Comparison of ENCODE assay signal across 11 mouse cellular contexts in the genomic region with DNA sequence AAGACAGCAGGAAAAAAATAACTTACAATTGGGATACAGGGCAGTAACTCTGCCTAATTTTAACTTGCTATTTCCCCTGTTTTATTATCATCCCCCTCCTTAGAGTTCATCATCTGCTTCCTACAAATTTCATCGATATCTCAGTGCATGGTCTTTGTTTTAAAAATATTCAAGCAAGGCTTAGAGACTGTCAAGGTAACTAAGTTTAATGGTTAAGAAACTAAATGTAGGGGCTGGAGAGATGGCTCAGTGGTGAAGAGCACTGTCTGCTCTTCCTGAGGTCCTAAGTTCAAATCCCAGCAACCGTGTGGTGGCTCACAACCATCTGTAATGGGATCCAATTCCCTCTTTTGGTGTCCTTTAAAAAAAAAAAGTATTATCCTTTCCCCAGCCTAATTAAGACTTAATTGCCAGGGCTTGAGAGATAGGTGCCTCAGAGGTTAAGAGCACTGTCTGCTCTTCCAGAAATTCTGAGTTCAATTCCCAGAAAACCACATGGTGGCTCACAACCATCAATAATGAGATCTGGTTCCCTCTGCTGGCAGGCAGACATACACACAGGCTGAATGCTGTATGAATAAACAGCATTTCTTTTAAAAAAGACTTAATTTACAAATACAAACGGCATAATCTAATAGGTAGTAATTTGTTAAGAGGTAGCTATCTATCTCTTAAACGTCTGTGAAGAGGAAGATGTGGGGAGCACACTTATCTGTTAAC. TPM values are rescaled to one million over a fixed set of nuclear protein-coding genes. Genes with fewer than 3 reads are reported as not detected.
DNase-seq lines count a peak whose midpoint lies in the region; ATAC-seq and TF ChIP-seq lines count a peak whose summit lies in the region.
"Had no signal": no experiment of that assay in that cellular context is flagged by ENCODE, and none has a peak within 500 bp of the region (broad histone marks: within the 10 kb centered on the region; RNA-seq: fewer than 3 reads in every experiment).

No protein-coding gene starts in this region.

- no peaks in the 10 kb centered on the region for H3K27me3 ChIP-seq in heart, postnatal 0 days (ENCODE audit: control insufficient read depth, insufficient read depth, low read length)
- no peaks in the 10 kb centered on the region for H3K27me3 ChIP-seq in heart, embryonic 11.5 days (ENCODE audit: control insufficient read depth, insufficient read depth, low read length)
- H3K27me3 ChIP-seq in megakaryocyte, embryonic 14.5 days (replicated peaks) = no peaks in the 10 kb centered on the region

- H3K9me3 ChIP-seq in heart, postnatal 0 days (replicated peaks; ENCODE audit: control insufficient read depth, low read length) = no peaks in the 10 kb centered on the region
- H3K9me3 ChIP-seq in heart, embryonic 11.5 days (replicated peaks; ENCODE audit: control insufficient read depth, low read length) = no peaks in the 10 kb centered on the region
- H3K9me3 ChIP-seq in megakaryocyte, embryonic 14.5 days = no peaks in the 10 kb centered on the region

- TF ChIP-seq EP300 in heart, postnatal 0 days (IDR thresholded peaks at IDR 0.05; ENCODE audit: low read depth) = no peak

- no peaks in the 10 kb centered on the region for H3K36me3 ChIP-seq in heart, postnatal 0 days (replicated peaks; ENCODE audit: control insufficient read depth, insufficient read depth, low read length)
- no peaks in the 10 kb centered on the region for H3K36me3 ChIP-seq in heart, embryonic 11.5 days (ENCODE audit: control insufficient read depth, insufficient read depth, low read length)
- peaks cover 15% of the 10 kb centered on the region for H3K36me3 ChIP-seq in megakaryocyte, embryonic 14.5 days (replicated peaks; ENCODE audit: low read length)

- DNase-seq in heart, postnatal 0 days (ENCODE audit: low spot score) = no peak
- DNase-seq in R1 (ENCODE audit: low read depth, low spot score) = peak; percentile 78
- peak; percentile 49 for DNase-seq in retina, embryonic 14.5 days (ENCODE audit: low spot score)
- DNase-seq in urinary bladder, adult 18-20 months (ENCODE audit: low spot score in 2 of 2) = no peak
- no peak for DNase-seq in frontal cortex, postnatal 10 days (ENCODE audit: low spot score in 2 of 2)
- DNase-seq: adrenal gland, adult 8-10 months had no signal

- 60% methylated on average over 4 of the region's 4 CpGs for WGBS in heart, postnatal 0 days
- WGBS in heart, embryonic 11.5 days (ENCODE audit: insufficient replicate concordance) = 60% methylated on average over 4 of the region's 4 CpGs

- H3K27ac ChIP-seq in heart, postnatal 0 days (ENCODE audit: low read depth) = no peak overlapping the region
- H3K27ac ChIP-seq in heart, embryonic 11.5 days (ENCODE audit: low read depth, low read length) = no peak overlapping the region

- no peaks in the 10 kb centered on the region for H3K4me1 ChIP-seq in heart, postnatal 0 days (ENCODE audit: control insufficient read depth, insufficient read depth)
- no peaks in the 10 kb centered on the region for H3K4me1 ChIP-seq in heart, embryonic 11.5 days (ENCODE audit: control insufficient read depth, insufficient read depth, low read length)
- peaks cover 36% of the 10 kb centered on the region for H3K4me1 ChIP-seq in megakaryocyte, embryonic 14.5 days

- no peak overlapping the region for H3K9ac ChIP-seq in heart, postnatal 0 days (replicated peaks; ENCODE audit: low read depth, low read length)
- H3K9ac ChIP-seq in heart, embryonic 11.5 days (ENCODE audit: low read depth, low read length) = no peak overlapping the region

- no peak overlapping the region for H3K4me2 ChIP-seq in heart, postnatal 0 days (ENCODE audit: low read depth, low read length)
- H3K4me2 ChIP-seq in heart, embryonic 11.5 days = no peak overlapping the region

- TF ChIP-seq CTCF in heart, postnatal 0 days (IDR thresholded peaks at IDR 0.05; ENCODE audit: low read depth) = peak; percentile 48

- no peak for ATAC-seq in heart, postnatal 0 days (ENCODE audit: insufficient read depth, low read depth)
- no peak for ATAC-seq in heart, embryonic 11.5 days (replicated peaks; ENCODE audit: insufficient number of reproducible peaks, low FRiP score, low TSS enrichment)
- no peak for ATAC-seq in megakaryocyte, adult 5-6 weeks (ENCODE audit: poor library complexity, severe bottlenecking)

- no peak overlapping the region for H3K4me3 ChIP-seq in heart, postnatal 0 days (ENCODE audit: low read depth, low read length)
- no peak overlapping the region for H3K4me3 ChIP-seq in heart, embryonic 11.5 days (ENCODE audit: low read depth, low read length)
- peak overlapping the region; percentile 92 for H3K4me3 ChIP-seq in megakaryocyte, embryonic 14.5 days (replicated peaks)

RNA-seq across cellular contexts. Expression of gene Ccnb1ip1, which starts 4.5 kb away (rescaled TPM):
- total RNA-seq in heart, postnatal 0 days (2014; rRNA removed; ENCODE audit: low replicate concordance) = not detected in 2 replicates
- not detected in 2 replicates for polyA plus RNA-seq in heart, postnatal 0 days (2015; fragmentation: Nextera tagmentation; extraction: Ambion mirVana)
- not detected in 2 replicates for polyA plus RNA-seq in heart, embryonic 11.5 days (2014; fragmentation: Nextera tagmentation; extraction: Ambion mirVana)
- not detected in 2 replicates for polyA plus RNA-seq in megakaryocyte, embryonic 14.5 days (2012; ENCODE audit: insufficient read depth, low replicate concordance)
- total RNA-seq in megakaryocyte, adult 5-6 weeks (2015) = not detected in 2 replicates
- total RNA-seq in megakaryocyte, adult 5-6 weeks (2017) = not detected in 2 replicates
- total RNA-seq: heart, postnatal 14 days; left cerebral cortex, postnatal 36 days had no signal

RNA-seq across cellular contexts. Expression of gene Parp2, which starts 4.6 kb away (rescaled TPM):
- total RNA-seq in heart, postnatal 0 days (2014; rRNA removed; ENCODE audit: low replicate concordance) = 10.7 and 11.2 TPM in 2 replicates
- polyA plus RNA-seq in heart, postnatal 0 days (2015; fragmentation: Nextera tagmentation; extraction: Ambion mirVana) = 20.4 and 24.4 TPM in 2 replicates
- 45.2 and 48.5 TPM in 2 replicates for polyA plus RNA-seq in heart, embryonic 11.5 days (2014; fragmentation: Nextera tagmentation; extraction: Ambion mirVana)
- polyA plus RNA-seq in megakaryocyte, embryonic 14.5 days (2012; ENCODE audit: insufficient read depth, low replicate concordance) = 3.0 TPM in 1 of 2 replicates, not detected in the other
- 59.7 and 62.1 TPM in 2 replicates for total RNA-seq in megakaryocyte, adult 5-6 weeks (2015)
- 53.6 and 78.7 TPM in 2 replicates for total RNA-seq in megakaryocyte, adult 5-6 weeks (2017)

RNA-seq across cellular contexts. Expression of gene Ttc5, which starts 17.7 kb away (rescaled TPM):
- 31.0 and 69.1 TPM in 2 replicates for total RNA-seq in heart, postnatal 0 days (2014; rRNA removed; ENCODE audit: low replicate concordance)
- 30.9 and 31.9 TPM in 2 replicates for polyA plus RNA-seq in heart, postnatal 0 days (2015; fragmentation: Nextera tagmentation; extraction: Ambion mirVana)
- polyA plus RNA-seq in heart, embryonic 11.5 days (2014; fragmentation: Nextera tagmentation; extraction: Ambion mirVana) = 51.7 and 55.8 TPM in 2 replicates
- 17.7 and 40.8 TPM in 2 replicates for polyA plus RNA-seq in megakaryocyte, embryonic 14.5 days (2012; ENCODE audit: insufficient read depth, low replicate concordance)
- 21.2 and 23.1 TPM in 2 replicates for total RNA-seq in megakaryocyte, adult 5-6 weeks (2015)
- total RNA-seq in megakaryocyte, adult 5-6 weeks (2017) = 35.4 and 39.4 TPM in 2 replicates

RNA-seq across cellular contexts. Expression of gene Olfr749, which starts 58.1 kb away (rescaled TPM):
- not detected in 2 replicates for total RNA-seq in heart, postnatal 0 days (2014; rRNA removed; ENCODE audit: low replicate concordance)
- polyA plus RNA-seq in heart, postnatal 0 days (2015; fragmentation: Nextera tagmentation; extraction: Ambion mirVana) = not detected in 2 replicates
- not detected in 2 replicates for polyA plus RNA-seq in heart, embryonic 11.5 days (2014; fragmentation: Nextera tagmentation; extraction: Ambion mirVana)
- polyA plus RNA-seq in megakaryocyte, embryonic 14.5 days (2012; ENCODE audit: insufficient read depth, low replicate concordance) = not detected in 2 replicates
- not detected in 2 replicates for total RNA-seq in megakaryocyte, adult 5-6 weeks (2015)
- not detected in 2 replicates for total RNA-seq in megakaryocyte, adult 5-6 weeks (2017)
- total RNA-seq: adrenal gland, adult 8-10 months; heart, postnatal 14 days; left cerebral cortex, postnatal 36 days had no signal

Comparison
In these comparisons a context has a peak if more than half of its experiments do, and no peak if none do; other contexts are left out.
1. DNase-seq: peak in R1 (single experiment) and retina, embryonic 14.5 days (single experiment); none in heart, postnatal 0 days (single experiment), urinary bladder, adult 18-20 months (0 of 2) and frontal cortex, postnatal 10 days (0 of 2).